Mouse (Mus musculus) heart, adult 8-10 months (tissue): Measurements from ENCODE around the gene Sf1. TPM values are rescaled to one million over a fixed set of nuclear protein-coding genes. Genes with fewer than 3 reads are reported as not detected.

Experiments
- DNase-seq: peaks from one replicate; pipeline ENCODE4 v3.0.0; 2022; ENCODE audit warnings: low spot score
- microRNA-seq: library from miRNA; unstranded; fragments of <30 nt; microRNA quantifications from one replicate; pipeline ENCODE4 v1.2.0, GENCODE M21; 2022
- total RNA-seq, 4 experiments: library from RNA; stranded (reverse); gene quantifications; 2 replicates each; pipeline ENCODE4 v1.2.4; 2022

Sf1 gene
- total RNA-seq, 4 experiments from 2014 or later: 84.3 to 103 (median 91.3) TPM

GRCm38 (mm10) chr19:6418984-6419692 is 55.6 kb downstream of the Sf1 start:
- DNase-seq: no peak

DNA sequence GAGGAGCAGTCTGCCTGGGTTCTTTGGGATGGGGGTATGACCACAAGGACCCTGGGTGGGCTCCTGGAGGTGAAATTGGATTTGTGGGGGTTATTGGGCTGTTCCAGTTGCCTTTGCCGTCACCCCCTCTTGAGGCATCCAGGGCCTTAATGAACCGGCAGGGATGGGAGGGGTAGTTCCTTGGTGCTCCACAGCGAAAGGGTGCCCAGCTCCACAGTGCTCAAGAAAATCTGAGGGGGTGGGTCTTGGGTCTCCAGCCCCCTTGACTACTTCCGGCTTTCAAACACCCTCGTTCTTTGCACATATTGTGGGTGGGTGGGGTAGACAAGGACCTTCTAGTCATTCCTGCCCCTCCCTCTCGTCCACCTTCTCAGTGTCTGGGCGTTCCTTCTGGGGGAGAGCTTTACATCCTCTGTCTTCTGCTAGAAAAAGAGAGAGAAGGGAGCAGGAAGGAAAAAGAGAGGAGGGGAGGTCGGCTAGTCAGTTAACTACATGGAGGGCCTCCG is 56.4 kb downstream of the Sf1 start:
- DNase-seq: no peak

GRCm38 (mm10) chr19:6420481-6421210 is 57.2 kb downstream of the Sf1 start:
- DNase-seq: no peak

DNA sequence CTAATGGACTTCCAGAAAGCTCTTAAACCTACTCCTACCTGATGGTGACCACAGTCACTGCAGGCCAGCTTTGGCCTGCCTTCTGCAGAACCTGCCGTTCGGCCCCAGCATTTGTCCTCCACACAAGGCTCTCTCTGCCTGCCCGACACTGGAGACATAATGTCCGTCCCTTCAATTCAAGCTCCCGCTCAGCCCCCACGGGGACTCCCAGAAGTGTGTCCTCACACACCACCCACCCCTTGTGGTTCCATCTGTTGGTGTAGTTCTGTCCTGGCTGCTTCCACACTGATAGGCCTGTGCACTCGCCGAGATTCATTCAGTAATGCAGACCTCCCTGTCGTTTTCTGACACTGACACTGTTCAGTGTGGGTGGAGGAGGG is 57.7 kb downstream of the Sf1 start:
- no peak for DNase-seq

- DNase-seq: no peak
Measured at GRCm38 (mm10) chr19:6422014-6422413, 58.5 kb downstream of the Sf1 start.

DNA sequence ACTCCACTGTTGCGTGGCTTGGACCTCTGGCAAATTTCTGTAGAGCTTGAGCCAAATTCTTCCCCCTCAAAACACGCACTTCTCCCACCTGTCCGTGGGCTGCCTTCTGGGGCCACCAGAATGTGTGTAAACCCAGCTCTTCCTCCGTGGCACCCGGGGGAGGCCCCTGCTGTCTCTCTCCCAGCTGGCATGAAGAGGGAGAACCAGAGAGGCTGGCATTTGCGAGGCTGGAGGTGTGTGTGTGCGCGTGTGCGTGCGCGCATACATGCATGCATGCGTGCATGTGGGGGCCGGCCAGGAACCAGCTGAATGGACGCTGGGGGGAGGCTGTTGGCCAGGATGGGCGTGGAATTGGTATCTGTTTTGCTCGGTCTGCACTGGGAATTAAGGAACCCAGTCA is 59.8 kb downstream of the Sf1 start:
- no peak for DNase-seq

DNA sequence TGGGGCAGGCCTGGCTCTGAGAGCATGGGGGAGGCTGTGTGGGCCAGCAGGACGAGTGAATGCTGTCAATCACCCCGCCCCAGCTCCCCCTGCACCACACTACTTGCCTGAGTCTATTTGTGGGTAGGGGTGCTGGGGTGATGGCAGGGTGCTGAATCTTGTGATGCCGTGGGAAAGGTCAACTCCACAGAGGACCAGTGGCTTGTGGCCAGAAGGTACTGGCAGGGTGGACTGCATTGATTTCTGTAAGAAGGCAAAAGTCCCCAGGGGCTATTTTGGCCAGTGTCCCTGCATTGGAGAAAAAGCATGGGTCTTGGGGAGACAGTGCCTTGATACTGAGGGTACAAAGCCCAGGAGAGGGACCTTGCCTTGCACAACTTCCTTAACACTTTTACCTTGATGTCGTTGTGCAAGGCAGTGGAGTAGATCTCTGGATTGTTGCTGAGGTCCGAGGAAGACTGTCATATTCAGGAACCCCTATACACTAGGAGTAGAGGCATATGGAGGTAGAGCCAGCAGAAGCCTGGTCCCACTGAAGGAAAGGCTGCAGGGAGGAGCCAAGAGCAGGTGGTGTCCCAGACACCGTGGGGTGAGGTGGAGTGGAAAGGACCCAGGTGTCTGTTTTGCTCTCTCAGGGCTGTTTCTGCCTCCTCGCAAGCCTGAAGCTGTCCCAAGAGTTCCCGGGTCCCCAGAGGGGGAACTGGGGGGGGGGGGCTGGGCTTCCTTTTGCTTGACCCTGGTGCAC is 60.8 kb downstream of the Sf1 start:
- no peak for DNase-seq

DNA sequence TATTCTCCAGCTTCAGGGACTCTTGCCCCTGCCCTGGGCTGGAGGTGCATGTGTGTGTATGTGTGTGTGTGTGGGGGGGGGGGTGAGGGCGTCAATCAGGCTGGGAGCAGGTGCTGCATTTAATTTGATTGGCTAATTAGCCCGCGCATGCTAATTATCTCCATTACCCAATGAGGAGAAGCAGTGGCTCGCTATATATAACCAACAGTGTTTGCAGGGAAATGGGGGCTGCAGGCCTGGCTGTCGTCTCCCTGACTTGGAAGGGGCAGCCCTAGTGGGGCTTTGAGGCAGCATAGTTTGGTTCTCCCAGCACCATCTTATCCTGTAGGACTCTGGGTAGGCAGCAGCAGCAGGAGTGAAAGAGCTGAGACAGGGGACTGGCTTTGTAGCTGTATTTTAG is 62.1 kb downstream of the Sf1 start:
- no peak for DNase-seq

GRCm38 (mm10) chr19:6426703-6427500 is 63.4 kb downstream of the Sf1 start:
- DNase-seq: no peak

Small RNA genes within 50 kb of the gene (microRNA-seq; reads per million reads assigned to microRNA genes)
- gene Mir6989: 1.1 reads per million

Other genes starting within 250 kb of the Sf1 start
- 10 to 100 TPM in 1 of 4 experiments, 1 to 10 TPM in 3; 8.0 to 10.4 (median 9.0) TPM for gene Sac3d1, start 245.0 kb upstream of the Sf1 start, total RNA-seq
- 10 to 100 TPM; 14.8 to 18.0 (median 15.6) TPM for gene Snx15, start 235.4 kb upstream of the Sf1 start, total RNA-seq
- gene Batf2, start 222.7 kb upstream of the Sf1 start, total RNA-seq: 1 to 10 TPM in 1 of 4 experiments, under 1 TPM in 3; 0.31 to 1.4 (median 0.43) TPM
- gene Arl2, start 222.1 kb upstream of the Sf1 start, total RNA-seq: 10 to 100 TPM; 77.6 to 82.7 (median 79.4) TPM
- not detected for gene Majin, start 179.3 kb upstream of the Sf1 start, total RNA-seq
- not detected for gene Gpha2, start 137.3 kb upstream of the Sf1 start, total RNA-seq
- 10 to 100 TPM; 32.9 to 35.9 (median 34.4) TPM for gene Ppp2r5b, start 127.8 kb upstream of the Sf1 start, total RNA-seq
- 10 to 100 TPM; 22.3 to 28.0 (median 25.8) TPM for gene Atg2a, start 122.0 kb upstream of the Sf1 start, total RNA-seq
- gene Ehd1, start 87.0 kb upstream of the Sf1 start, total RNA-seq: 10 to 100 TPM; 88.7 to 99.1 (median 92.3) TPM
- 10 to 100 TPM; 14.7 to 17.1 (median 15.4) TPM for gene Cdc42bpg, start 57.2 kb upstream of the Sf1 start, total RNA-seq
- gene Men1, start 28.7 kb upstream of the Sf1 start, total RNA-seq: 10 to 100 TPM in 3 of 4 experiments, 1 to 10 TPM in 1; 10.0 to 16.0 (median 12.3) TPM
- gene Map4k2, start 22.6 kb upstream of the Sf1 start, total RNA-seq: 10 to 100 TPM; 33.4 to 44.4 (median 34.7) TPM
- gene Pygm, start 20.7 kb downstream of the Sf1 start, total RNA-seq: 1,000 to 10,000 TPM; 1,301 to 1,379 (median 1,330) TPM
- 10 to 100 TPM; 31.2 to 51.0 (median 43.8) TPM for gene Rasgrp2, start 35.6 kb downstream of the Sf1 start, total RNA-seq
- gene Nrxn2, start 55.0 kb downstream of the Sf1 start, total RNA-seq: 1 to 10 TPM; 3.3 to 6.8 (median 4.1) TPM
- gene Slc22a12, start 179.3 kb downstream of the Sf1 start, total RNA-seq: under 1 TPM in 1 of 4 experiments, not detected in 3; 0.28 TPM